Mouse (Mus musculus) midbrain, embryonic 15.5 days (tissue): Measurements from ENCODE around the gene Napb. TPM values are rescaled to one million over a fixed set of nuclear protein-coding genes. Genes with fewer than 3 reads are reported as not detected.

ENCODE experiments used
- ATAC-seq: fragments of 200-750 bp; cut with Nextera tagmentation; replicated peaks from 2 replicates; pipeline ENCODE4 v1.8.0; 2017; ENCODE audit warnings: moderate TSS enrichment
- H3K27ac ChIP-seq: fragments of 300-500 bp; sonication (generic); 2 replicates; pipeline ENCODE4 v1.5.1; 2015; ENCODE audit warnings: mild to moderate bottlenecking, inconsistent platforms
- H3K27me3 ChIP-seq: fragments of 300-500 bp; sonication (generic); replicated peaks from 2 replicates; pipeline ENCODE4 v1.6.1; 2015; ENCODE audit warnings: inconsistent platforms
- H3K36me3 ChIP-seq: fragments of 300-500 bp; sonication (generic); replicated peaks from 2 replicates; pipeline ENCODE4 v1.6.1; 2015; ENCODE audit warnings: inconsistent platforms
- H3K4me1 ChIP-seq: fragments of 300-500 bp; sonication (generic); 2 replicates; pipeline ENCODE4 v1.6.1; 2015; ENCODE audit warnings: inconsistent platforms
- H3K4me2 ChIP-seq: fragments of 300-500 bp; sonication (generic); 2 replicates; pipeline ENCODE4 v1.6.1; 2015; ENCODE audit warnings: inconsistent platforms, mild to moderate bottlenecking, moderate library complexity
- H3K4me3 ChIP-seq: fragments of 300-500 bp; sonication (generic); 2 replicates; pipeline ENCODE4 v1.5.1; 2015; ENCODE audit warnings: mild to moderate bottlenecking, inconsistent platforms
- H3K9ac ChIP-seq: fragments of 300-500 bp; sonication (generic); 2 replicates; pipeline ENCODE4 v1.6.1; 2015; ENCODE audit warnings: mild to moderate bottlenecking, inconsistent platforms
- H3K9me3 ChIP-seq: fragments of 300-500 bp; sonication (generic); 2 replicates; pipeline ENCODE4 v1.6.1; 2016; ENCODE audit warnings: inconsistent platforms
- WGBS: fragments of 180-500 bp; shearing (Covaris S2); methylation state at CpG from one replicate; pipeline ENCODE4 v1.1.7; 2015; ENCODE audit warnings: mixed read lengths; 5-methylcytosine and 5-hydroxymethylcytosine counted together
- polyA plus RNA-seq: library from polyadenylated mRNA; unstranded; fragments of >200 nt; fragmentation: Nextera tagmentation; extraction: Ambion mirVana; gene quantifications from 2 replicates; pipeline ENCODE4 v1.2.1, GENCODE M21; 2015

Gene Napb
- polyA plus RNA-seq, 1 experiment from 2014 or later: 85.2 TPM

DNA sequence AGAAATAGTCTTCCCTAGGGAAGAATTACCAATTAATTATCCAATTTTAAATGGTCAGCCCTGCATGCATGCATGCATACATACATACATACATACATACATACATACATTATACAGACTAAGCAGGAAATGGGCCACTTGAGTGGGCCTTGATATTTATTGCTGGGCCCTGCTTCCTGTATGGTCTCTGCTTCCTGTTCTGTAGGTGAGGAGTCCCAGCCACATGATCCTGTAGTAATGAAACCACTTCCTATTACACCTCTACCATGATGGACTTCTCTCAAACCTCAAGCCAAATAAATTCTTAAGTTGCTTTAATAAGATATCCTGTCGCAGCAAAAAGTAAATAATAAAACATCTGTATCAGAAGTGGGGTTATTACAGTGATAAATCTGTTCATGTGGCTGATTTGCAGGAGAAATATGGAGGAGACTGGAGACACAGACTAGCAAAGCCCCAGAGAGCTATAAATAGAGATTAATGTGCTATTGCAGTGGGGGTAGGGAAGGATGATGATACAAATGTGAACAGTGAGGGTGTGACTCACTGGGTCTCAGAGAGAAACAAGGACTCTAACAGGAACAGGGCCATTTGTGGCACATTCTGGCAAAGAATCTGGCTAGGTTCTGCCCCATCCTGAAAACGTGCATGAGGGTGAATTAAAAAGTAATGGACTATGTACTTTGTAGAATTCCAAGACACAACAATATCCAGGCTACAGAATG, 12.8 kb downstream of the Napb start:
- Histone ChIP-seq H3K9ac (no peak overlapping the region), H3K27me3 (no peaks in the 10 kb centered on the region), H3K27ac (no peak overlapping the region), H3K4me3 (no peak overlapping the region), H3K36me3 (no peaks in the 10 kb centered on the region), H3K4me1 (no peaks in the 10 kb centered on the region), H3K9me3 (no peaks in the 10 kb centered on the region), H3K4me2 (no peak overlapping the region)
- 83% methylated on average over 2 of the region's 2 CpGs for WGBS
- no peak for ATAC-seq

DNA sequence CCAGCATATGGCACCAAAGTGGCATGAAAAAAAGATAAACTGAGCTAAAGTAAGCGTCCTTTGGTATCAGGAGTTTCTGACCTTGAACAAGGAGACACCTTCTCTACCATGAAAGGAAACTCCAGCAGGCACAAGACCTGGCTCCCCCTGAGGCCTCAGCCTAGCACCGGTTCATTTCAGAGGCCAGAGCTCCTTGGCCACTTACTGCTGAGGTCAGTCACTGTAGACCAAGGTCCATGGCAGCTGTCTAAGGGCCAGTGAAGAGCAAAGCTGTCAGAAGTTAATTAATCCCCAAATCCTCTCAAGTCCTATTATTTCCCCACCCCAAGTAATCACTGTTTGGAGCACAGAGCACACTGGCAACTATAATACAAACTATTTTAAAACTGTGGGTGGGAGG, 15.2 kb downstream of the Napb start:
- Histone ChIP-seq H3K4me2 (no peak overlapping the region), H3K4me3 (no peak overlapping the region), H3K4me1 (no peaks in the 10 kb centered on the region), H3K27me3 (no peaks in the 10 kb centered on the region), H3K9ac (no peak overlapping the region), H3K36me3 (no peaks in the 10 kb centered on the region), H3K27ac (no peak overlapping the region), H3K9me3 (no peaks in the 10 kb centered on the region)
- no peak for ATAC-seq
- 67% methylated on average over 2 of the region's 2 CpGs for WGBS

DNA sequence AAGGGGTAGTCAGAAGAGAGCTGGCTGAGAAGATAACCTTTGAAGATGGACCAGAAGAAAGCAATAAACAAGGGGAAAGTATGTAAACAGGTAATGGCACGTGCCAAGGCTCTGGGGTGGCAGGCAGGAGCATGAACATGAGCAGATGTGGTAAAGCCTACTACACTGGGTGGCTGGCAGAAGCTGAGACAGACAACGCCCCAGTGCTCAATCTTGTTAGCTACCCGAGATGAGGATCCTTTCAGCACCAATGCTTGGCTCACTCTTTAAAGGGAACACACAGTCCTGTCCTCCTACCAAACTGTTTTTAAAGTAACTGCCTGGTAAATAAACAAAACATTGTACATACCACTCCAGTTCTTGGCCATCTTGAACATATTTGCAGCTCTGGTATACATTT, 19.9 kb downstream of the Napb start:
- 92% methylated on average over 3 of the region's 3 CpGs for WGBS
- Histone ChIP-seq H3K4me3 (no peak overlapping the region), H3K36me3 (peaks cover 4% of the 10 kb centered on the region; the same call in 1 of the 2 replicates), H3K27me3 (no peaks in the 10 kb centered on the region), H3K9me3 (no peaks in the 10 kb centered on the region), H3K4me1 (no peaks in the 10 kb centered on the region), H3K27ac (no peak overlapping the region), H3K9ac (no peak overlapping the region), H3K4me2 (no peak overlapping the region)
- ATAC-seq: no peak

DNA sequence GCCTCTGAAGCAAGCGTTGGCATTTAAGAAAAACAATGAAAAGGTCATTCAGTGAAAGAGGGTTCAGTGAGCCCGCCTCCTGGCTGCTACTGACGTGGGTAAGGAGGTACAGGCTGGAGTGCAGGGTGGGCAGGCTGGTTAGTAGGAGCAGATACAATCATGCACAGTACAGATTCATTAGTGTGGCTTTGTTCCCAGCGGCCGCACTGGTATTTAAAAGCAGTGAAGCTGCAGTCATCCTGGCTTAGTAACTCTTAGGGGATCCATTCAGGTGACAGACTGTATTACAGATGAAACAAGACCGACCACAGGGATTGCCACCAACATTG, 25.1 kb downstream of the Napb start:
- Histone ChIP-seq H3K36me3 (peaks cover 12% of the 10 kb centered on the region; the same call in 1 of the 2 replicates), H3K4me2 (no peak overlapping the region), H3K9ac (no peak overlapping the region), H3K4me1 (no peaks in the 10 kb centered on the region), H3K27me3 (no peaks in the 10 kb centered on the region), H3K27ac (no peak overlapping the region), H3K4me3 (no peak overlapping the region), H3K9me3 (no peaks in the 10 kb centered on the region)
- peak; percentile 62 for ATAC-seq
- WGBS: 69% methylated on average over 6 of the region's 6 CpGs

DNA sequence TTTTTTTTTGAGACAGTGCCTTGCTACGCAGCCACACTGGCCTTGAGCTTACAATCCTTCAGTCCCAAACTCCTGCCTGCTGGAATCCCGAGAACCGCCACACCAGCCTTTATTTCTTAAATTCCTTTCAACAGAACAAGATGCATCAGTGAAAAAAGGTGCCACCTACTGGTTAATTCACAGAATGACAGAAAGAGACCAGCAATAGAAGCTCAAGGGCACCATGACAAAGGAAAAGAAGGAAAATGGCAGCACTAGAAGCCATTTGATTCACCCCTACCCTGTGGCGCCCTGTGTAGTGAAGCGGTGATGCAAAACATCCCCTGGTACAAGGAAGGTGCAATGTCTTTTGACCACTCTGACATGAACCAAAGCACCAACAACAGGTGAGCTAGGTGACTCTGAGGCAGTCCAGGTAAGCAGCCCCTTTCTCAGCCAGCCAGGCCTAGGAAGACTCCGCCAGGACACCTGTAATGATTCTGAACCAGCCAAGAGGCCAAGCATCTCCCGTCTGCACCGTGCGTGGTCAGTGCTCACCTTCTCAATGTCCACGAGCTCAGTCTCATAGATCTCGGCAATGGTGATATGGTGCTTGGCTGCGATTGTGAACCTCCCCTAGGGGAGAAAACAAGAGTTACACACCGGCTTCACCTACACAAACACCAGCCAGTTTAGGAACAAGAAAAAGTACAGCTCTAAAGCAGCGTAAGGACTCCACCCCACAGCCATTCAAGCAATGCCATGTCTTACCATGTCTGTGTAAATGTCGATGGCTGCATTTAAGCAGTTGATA, 25.7 kb downstream of the Napb start:
- H3K4me1 ChIP-seq: no peaks in the 10 kb centered on the region
- H3K4me2 ChIP-seq: no peak overlapping the region
- no peak overlapping the region for H3K4me3 ChIP-seq
- no peak overlapping the region for H3K27ac ChIP-seq
- no peaks in the 10 kb centered on the region for H3K27me3 ChIP-seq
- H3K9ac ChIP-seq: no peak overlapping the region
- no peaks in the 10 kb centered on the region for H3K9me3 ChIP-seq
- WGBS: 76% methylated on average over 15 of the region's 15 CpGs
- ATAC-seq: peak; percentile 54
- H3K36me3 ChIP-seq: peaks cover 12% of the 10 kb centered on the region; the same call in 1 of the 2 replicates

DNA sequence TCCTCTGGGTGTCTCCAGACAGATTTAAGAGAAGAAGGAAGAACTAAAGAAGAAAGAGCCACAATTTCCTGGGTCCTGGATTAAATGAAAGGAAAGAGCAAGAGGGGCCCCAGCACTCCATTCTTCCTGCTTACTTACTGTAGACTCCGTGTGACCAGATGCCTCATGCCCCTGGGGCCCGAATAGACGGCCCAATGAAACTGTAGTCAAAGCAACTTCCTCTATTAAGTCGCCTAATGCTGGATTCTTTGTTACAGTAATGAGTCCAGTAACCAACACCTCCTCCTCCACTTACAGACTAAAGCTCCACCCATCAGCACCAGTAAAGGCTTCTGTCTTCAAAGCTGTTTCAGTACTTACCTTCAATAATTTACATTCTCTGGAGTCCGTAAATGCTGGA, 33.7 kb downstream of the Napb start:
- Histone ChIP-seq H3K4me2 (no peak overlapping the region), H3K9me3 (no peaks in the 10 kb centered on the region), H3K9ac (no peak overlapping the region), H3K27ac (no peak overlapping the region), H3K27me3 (no peaks in the 10 kb centered on the region), H3K4me1 (no peaks in the 10 kb centered on the region), H3K36me3 (peaks cover 38% of the 10 kb centered on the region), H3K4me3 (no peak overlapping the region)
- 92% methylated on average over 5 of the region's 5 CpGs for WGBS
- ATAC-seq: no peak

DNA sequence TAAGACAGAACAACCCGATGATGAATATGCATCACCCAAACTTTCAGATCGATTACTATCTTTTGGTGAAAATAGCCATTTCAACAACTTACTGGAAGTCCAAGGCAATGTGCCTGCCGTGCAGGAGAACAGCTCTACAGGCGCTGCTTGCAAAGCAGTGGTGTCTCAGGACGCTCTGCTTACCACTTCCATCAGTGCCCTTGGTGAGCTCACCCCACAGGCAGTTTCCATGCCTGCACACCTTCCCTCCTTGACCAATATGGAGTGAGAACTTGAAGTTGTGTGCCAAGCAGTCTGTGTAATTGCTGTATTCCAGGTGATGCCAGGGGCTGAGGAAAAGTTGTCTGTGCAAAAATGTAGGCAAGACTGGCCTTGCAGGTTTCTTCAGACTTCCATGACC, 41.5 kb downstream of the Napb start:
- H3K27ac ChIP-seq: no peak overlapping the region
- H3K9ac ChIP-seq: no peak overlapping the region
- H3K36me3 ChIP-seq: peaks cover 56% of the 10 kb centered on the region; the same call in 1 of the 2 replicates
- no peaks in the 10 kb centered on the region for H3K4me1 ChIP-seq
- no peak overlapping the region for H3K4me2 ChIP-seq
- ATAC-seq: no peak
- no peak overlapping the region for H3K4me3 ChIP-seq
- WGBS: 96% methylated on average over 5 of the region's 5 CpGs
- no peaks in the 10 kb centered on the region for H3K27me3 ChIP-seq
- no peaks in the 10 kb centered on the region for H3K9me3 ChIP-seq

DNA sequence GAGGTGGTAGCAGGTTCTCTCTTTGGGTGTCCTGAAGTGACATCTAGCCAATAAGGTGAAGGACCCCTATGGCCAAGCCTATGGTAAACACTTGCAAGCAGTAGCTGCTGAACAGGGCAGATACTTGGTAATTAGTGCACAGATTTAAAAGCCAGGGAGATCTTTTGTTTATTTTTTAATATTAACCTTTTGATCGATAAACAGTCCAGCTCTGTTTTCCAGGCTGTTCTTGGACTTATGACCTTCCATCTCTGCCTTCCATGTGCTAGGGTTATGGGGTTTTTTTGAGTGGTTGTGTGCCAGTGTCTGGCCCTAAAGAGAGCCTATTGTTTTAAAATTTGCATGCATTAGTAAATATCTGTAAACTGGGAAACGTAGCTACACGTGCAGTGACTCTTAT, 42.0 kb downstream of the Napb start:
- Histone ChIP-seq H3K27me3 (no peaks in the 10 kb centered on the region), H3K27ac (no peak overlapping the region), H3K4me1 (no peaks in the 10 kb centered on the region), H3K9me3 (no peaks in the 10 kb centered on the region), H3K9ac (no peak overlapping the region), H3K4me3 (no peak overlapping the region), H3K4me2 (no peak overlapping the region), H3K36me3 (peaks cover 52% of the 10 kb centered on the region; the same call in 1 of the 2 replicates)
- no peak for ATAC-seq
- 98% methylated on average over 3 of the region's 3 CpGs for WGBS

DNA sequence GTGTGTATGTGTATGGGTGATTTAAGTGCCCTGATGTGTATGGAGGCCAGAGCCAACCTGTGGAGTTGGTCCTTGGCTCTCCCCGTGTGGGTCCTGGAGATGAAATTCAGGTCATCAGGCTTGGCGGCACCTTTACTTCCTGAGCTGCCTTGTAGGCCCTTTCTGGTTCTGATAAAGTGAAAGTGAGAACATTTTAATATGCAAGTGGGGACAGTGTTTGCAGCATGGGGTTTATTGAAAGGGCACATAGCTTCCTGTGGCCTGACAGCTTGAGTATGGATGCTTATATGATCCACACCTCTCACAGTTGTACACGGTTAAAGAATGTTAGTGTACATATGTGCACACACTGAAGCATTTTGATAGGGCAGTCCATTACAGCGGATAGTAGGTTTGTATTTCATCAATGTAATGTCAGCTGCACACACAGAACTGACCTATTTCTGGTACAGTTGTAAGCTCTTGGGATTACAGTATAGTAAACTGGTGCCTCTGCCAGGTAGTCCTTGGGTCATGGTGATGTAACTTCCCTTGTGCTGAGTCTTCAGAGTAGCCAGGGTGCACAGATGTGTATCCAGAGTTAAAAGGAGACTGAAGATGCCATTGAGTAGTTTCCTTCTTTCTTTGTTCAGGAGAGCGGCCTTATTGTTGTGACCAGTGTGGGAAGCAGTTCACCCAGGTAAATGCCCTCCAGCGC, 42.7 kb downstream of the Napb start:
- Histone ChIP-seq H3K27me3 (no peaks in the 10 kb centered on the region), H3K4me3 (no peak overlapping the region), H3K27ac (no peak overlapping the region), H3K4me1 (no peaks in the 10 kb centered on the region), H3K9ac (no peak overlapping the region), H3K4me2 (no peak overlapping the region), H3K36me3 (peaks cover 55% of the 10 kb centered on the region; the same call in 1 of the 2 replicates), H3K9me3 (no peaks in the 10 kb centered on the region)
- WGBS: 96% methylated on average over 6 of the region's 6 CpGs
- ATAC-seq: no peak

DNA sequence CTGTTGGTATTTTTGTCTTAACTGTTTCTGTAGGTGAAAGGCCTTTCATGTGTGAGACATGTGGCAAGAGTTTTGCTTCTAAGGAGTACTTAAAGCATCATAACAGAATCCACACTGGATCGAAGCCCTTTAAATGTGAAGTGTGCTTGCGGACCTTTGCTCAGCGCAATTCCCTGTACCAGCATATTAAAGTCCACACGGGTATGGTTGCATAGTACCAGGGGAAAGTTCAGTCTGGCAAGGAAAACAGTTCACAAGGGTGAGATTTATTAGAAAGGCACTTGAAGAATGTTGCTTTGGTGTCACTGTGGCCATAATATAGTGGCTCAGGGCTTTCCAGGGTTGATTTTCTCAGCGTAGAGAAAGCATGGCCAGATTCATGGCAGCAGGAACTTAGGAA, 44.3 kb downstream of the Napb start:
- Histone ChIP-seq H3K4me3 (no peak overlapping the region), H3K4me1 (no peaks in the 10 kb centered on the region), H3K36me3 (peaks cover 46% of the 10 kb centered on the region; the same call in 1 of the 2 replicates), H3K4me2 (no peak overlapping the region), H3K27me3 (no peaks in the 10 kb centered on the region), H3K9ac (no peak overlapping the region), H3K27ac (no peak overlapping the region), H3K9me3 (no peaks in the 10 kb centered on the region)
- ATAC-seq: no peak
- WGBS: 97% methylated on average over 5 of the region's 5 CpGs

DNA sequence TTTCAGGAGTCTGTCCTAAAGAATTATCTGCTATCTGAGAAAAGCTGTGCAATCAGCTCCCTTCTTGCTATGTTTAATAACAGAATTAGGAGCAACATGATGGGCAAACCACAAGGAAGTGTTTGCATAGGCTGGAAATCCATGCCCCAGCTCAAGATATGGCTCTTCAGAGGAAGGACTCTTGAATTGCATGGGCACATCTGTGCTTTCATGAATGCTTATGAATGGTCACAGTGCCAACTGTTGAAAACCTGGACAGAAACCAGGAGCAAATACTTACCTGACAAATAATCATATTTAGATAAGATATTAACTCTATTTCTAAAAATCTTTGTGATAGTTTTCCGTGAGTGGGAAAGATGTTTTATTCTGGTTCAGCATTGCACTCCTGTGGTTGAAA, 45.4 kb downstream of the Napb start:
- Histone ChIP-seq H3K9ac (no peak overlapping the region), H3K4me1 (peaks cover 7% of the 10 kb centered on the region), H3K4me3 (no peak overlapping the region), H3K4me2 (no peak overlapping the region), H3K27me3 (no peaks in the 10 kb centered on the region), H3K27ac (no peak overlapping the region), H3K9me3 (no peaks in the 10 kb centered on the region), H3K36me3 (peaks cover 38% of the 10 kb centered on the region; the same call in 1 of the 2 replicates)
- no peak for ATAC-seq
- WGBS: 93% methylated on average over 1 of the region's 1 CpGs

DNA sequence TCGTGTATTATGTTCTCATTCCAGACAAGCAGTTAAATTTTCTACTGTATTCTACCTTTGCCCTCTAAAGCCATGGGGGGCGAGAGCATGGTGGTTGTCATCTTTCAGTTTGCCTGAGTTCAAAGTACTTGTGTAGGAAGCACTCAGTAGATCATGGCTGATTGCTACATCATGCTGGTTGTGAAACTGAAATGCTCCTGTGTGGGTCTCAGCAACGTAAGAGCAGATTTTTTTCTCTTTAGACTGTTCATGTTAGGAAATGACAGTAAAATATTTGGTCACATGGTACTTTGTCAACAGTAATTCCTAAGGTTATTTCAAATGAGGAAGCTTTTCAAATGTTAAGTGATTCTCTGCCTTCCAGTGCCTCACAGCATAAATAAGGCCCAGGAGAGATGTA, 46.6 kb downstream of the Napb start:
- Histone ChIP-seq H3K36me3 (peaks cover 26% of the 10 kb centered on the region; the same call in 1 of the 2 replicates), H3K4me3 (no peak overlapping the region), H3K4me2 (no peak overlapping the region), H3K4me1 (peaks cover 12% of the 10 kb centered on the region), H3K9me3 (no peaks in the 10 kb centered on the region), H3K27me3 (no peaks in the 10 kb centered on the region), H3K9ac (no peak overlapping the region), H3K27ac (no peak overlapping the region)
- WGBS: 92% methylated on average over 3 of the region's 3 CpGs
- ATAC-seq: no peak
